Mouse (Mus musculus): ENCODE measurements around the gene Nme4. TPM values are rescaled to one million over a fixed set of nuclear protein-coding genes. Genes with fewer than 3 reads are reported as not detected.

Gene Nme4
- polyA plus RNA-seq, 1 experiment from 2014 or later: 135 TPM

DNA sequence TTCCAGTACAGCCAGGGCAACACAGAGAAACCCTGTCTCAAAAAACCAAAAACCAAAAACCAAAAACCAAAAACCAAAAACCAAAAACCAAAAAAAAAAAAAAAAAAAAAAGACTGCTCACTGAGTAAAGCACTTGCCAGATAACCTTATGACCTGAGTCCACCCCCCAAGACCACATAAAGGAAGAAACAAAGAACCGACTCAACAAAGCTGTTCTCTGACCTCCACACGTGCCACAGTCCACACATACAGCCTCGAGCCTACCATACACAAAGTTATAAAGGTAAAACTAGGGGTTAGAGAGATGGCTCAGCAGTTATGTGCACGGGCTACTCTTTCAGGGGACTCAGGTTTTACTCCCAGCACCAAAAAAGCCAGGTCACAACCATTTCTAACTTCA lies 42.7 kb downstream of the Nme4 start:
- Histone ChIP-seq H3K27ac (no peak overlapping the region), H3K4me3 (no peak overlapping the region), H3K36me3 (peaks cover 35% of the 10 kb centered on the region), H3K9me3 (no peaks in the 10 kb centered on the region), H3K9ac (no peak overlapping the region), H3K27me3 (0 out of 2 replicates have a peak, but pooled peaks cover 2% of the 10 kb centered on the region), H3K4me1 (peaks cover 20% of the 10 kb centered on the region), H3K4me2 (replicated peaks) (no peak overlapping the region)
- ATAC-seq (ENCODE audit: low FRiP score, low read depth): no peak
- 92% methylated on average over 4 of the region's 4 CpGs for WGBS

DNA sequence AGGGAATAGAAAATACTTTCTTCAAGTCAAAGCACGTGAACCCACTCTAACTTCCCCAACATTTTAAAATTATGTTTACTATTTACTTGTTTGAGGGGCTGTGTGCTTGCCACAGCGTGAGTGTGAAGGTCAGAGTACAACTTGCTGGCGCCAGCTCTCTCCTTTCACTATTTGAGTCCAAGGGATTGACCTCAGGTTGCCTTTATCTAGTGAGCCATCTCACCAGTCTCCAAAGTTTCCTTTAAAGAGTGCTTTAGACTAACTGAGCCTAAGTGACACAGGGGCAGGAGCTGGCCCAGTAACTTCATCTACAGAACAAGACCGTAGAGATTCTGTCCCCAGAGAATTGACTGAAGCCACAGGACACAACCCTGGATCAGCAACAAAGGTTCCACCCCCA lies 43.3 kb downstream of the Nme4 start:
- Histone ChIP-seq H3K4me2 (replicated peaks) (no peak overlapping the region), H3K4me1 (peaks cover 20% of the 10 kb centered on the region), H3K36me3 (peaks cover 29% of the 10 kb centered on the region; the same call in 1 of the 2 replicates), H3K27me3 (0 out of 2 replicates have a peak, but pooled peaks cover 2% of the 10 kb centered on the region), H3K9ac (no peak overlapping the region), H3K27ac (no peak overlapping the region), H3K4me3 (no peak overlapping the region), H3K9me3 (no peaks in the 10 kb centered on the region)
- ATAC-seq (ENCODE audit: low FRiP score, low read depth): no peak
- WGBS: 95% methylated on average over 4 of the region's 4 CpGs

DNA sequence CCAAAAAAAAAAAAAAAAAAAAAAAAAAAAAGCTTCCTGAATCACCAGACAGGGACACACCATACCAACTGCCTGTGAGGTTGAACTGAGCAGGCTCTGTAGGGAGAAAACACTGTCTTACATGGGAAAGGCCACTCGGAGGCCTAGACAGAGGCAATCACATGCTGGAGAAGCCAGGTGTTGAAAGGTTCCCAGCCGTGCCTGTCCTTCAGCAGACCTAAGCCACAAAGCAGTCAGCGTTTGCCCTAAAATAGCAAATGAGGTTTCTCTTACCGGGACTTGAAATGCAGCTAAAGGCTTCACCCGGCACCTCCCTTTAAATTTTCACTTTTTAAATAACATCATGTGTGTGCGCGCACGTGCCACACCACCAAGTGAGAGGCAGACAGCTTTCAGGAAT lies 47.3 kb downstream of the Nme4 start:
- no peak overlapping the region for H3K9ac ChIP-seq
- no peak overlapping the region for H3K4me2 ChIP-seq (replicated peaks)
- 86% methylated on average over 8 of the region's 8 CpGs for WGBS
- no peak overlapping the region for H3K4me3 ChIP-seq
- ATAC-seq (ENCODE audit: low FRiP score, low read depth): no peak
- 0 out of 2 replicates have a peak, but pooled peaks cover 2% of the 10 kb centered on the region for H3K27me3 ChIP-seq
- H3K9me3 ChIP-seq: no peaks in the 10 kb centered on the region
- H3K27ac ChIP-seq: no peak overlapping the region
- H3K4me1 ChIP-seq: peaks cover 10% of the 10 kb centered on the region
- peaks cover 17% of the 10 kb centered on the region; the same call in 1 of the 2 replicates for H3K36me3 ChIP-seq

DNA sequence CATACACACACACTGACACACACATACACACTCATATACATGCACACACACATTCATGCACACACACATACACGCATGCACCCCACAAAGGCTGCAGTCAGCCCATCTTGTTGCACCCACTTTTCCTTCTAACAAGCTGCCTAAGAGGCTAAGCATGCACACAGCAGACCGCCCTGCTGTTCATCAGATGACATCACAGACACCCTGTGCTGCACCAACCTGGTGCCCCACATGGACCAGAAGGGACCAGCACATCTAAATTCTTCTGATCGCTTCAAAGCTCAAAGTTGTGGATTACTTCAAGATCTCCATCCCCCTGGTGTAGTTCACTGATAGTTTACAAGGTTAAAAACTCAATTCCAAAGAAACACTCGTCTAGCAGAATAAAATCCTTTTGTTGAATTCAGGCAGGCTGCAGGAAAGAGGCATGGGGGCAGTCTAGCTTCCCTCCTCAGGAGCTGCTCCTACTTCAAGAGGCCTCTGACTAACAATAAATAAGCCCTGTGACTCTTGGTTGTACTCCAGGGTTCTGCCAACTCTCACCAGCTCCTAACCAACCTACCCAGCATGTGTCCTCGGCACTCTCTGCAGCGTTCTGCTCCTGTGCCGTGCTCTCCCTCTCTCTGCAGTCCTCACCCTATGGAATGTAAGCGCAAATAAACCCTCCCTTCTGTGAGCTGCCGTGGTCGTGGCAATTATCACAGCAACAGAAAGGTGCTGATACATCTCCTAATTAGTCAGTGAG lies 49.0 kb downstream of the Nme4 start:
- H3K9ac ChIP-seq: no peak overlapping the region
- WGBS: 56% methylated on average over 10 of the region's 10 CpGs
- no peaks in the 10 kb centered on the region for H3K9me3 ChIP-seq
- no peak for ATAC-seq (ENCODE audit: low FRiP score, low read depth)
- H3K27ac ChIP-seq: no peak overlapping the region
- H3K4me3 ChIP-seq: no peak overlapping the region
- H3K4me2 ChIP-seq (replicated peaks): no peak overlapping the region
- H3K27me3 ChIP-seq: no peaks in the 10 kb centered on the region
- H3K36me3 ChIP-seq: peaks cover 9% of the 10 kb centered on the region; the same call in 1 of the 2 replicates
- peaks cover 10% of the 10 kb centered on the region for H3K4me1 ChIP-seq

DNA sequence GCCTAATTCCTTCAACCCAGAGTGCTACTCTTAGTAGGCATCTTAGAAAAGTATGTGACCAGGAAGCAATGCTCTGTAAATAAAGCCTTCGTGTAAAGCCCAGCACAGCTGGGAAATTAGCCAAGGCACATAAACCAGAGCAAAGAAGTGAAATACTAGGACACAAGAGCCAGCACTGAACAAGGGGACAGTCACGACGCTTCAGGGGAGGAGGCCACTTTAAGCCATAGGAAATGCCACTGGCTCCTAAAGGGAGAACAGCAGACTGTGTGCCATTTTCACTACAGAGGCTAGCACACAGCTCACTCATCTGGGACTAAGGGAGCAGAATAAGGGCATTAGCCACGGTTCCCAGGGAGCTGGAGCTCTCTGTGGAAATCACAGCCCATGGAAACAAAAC lies 50.1 kb downstream of the Nme4 start:
- no peak for ATAC-seq (ENCODE audit: low FRiP score, low read depth)

DNA sequence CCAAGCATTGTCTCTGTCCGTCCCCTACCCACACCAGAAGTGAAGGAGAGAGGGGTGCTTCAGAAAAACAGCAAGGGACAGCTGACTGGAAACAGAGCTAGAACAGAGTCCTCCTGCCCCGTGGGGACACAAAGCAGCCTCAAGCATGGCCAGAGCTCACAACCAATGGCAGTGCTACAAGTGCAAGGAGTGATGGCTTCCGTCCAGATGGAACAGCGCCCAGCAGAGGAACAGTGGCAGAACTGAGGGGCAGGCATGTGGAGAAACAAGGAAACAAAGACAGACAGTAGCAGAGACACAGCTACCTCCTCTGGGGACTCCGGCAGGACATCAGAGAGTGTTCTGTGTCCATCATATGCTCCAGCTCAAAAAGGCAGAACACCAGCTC lies 52.2 kb downstream of the Nme4 start:
- H3K9me3 ChIP-seq: no peaks in the 10 kb centered on the region
- no peak overlapping the region for H3K4me2 ChIP-seq (replicated peaks)
- no peak overlapping the region; the same call in 1 of the 2 replicates for H3K9ac ChIP-seq
- peaks cover 4% of the 10 kb centered on the region; the same call in 1 of the 2 replicates for H3K36me3 ChIP-seq
- H3K4me3 ChIP-seq: no peak overlapping the region
- no peak for ATAC-seq (ENCODE audit: low FRiP score, low read depth)
- H3K4me1 ChIP-seq: peaks cover 10% of the 10 kb centered on the region
- peak overlapping the region; percentile 28; the same call in 1 of the 2 replicates for H3K27ac ChIP-seq
- H3K27me3 ChIP-seq: no peaks in the 10 kb centered on the region
- WGBS: 72% methylated on average over 5 of the region's 5 CpGs

More for the DNA sequence above, 50.1 kb downstream of the Nme4 start:
- Histone ChIP-seq H3K36me3 (peaks cover 4% of the 10 kb centered on the region; the same call in 1 of the 2 replicates), H3K27me3 (no peaks in the 10 kb centered on the region), H3K27ac (no peak overlapping the region), H3K4me2 (replicated peaks) (no peak overlapping the region), H3K9ac (no peak overlapping the region), H3K4me1 (peaks cover 10% of the 10 kb centered on the region), H3K9me3 (no peaks in the 10 kb centered on the region), H3K4me3 (no peak overlapping the region)
- WGBS: 58% methylated on average over 4 of the region's 4 CpGs

DNA sequence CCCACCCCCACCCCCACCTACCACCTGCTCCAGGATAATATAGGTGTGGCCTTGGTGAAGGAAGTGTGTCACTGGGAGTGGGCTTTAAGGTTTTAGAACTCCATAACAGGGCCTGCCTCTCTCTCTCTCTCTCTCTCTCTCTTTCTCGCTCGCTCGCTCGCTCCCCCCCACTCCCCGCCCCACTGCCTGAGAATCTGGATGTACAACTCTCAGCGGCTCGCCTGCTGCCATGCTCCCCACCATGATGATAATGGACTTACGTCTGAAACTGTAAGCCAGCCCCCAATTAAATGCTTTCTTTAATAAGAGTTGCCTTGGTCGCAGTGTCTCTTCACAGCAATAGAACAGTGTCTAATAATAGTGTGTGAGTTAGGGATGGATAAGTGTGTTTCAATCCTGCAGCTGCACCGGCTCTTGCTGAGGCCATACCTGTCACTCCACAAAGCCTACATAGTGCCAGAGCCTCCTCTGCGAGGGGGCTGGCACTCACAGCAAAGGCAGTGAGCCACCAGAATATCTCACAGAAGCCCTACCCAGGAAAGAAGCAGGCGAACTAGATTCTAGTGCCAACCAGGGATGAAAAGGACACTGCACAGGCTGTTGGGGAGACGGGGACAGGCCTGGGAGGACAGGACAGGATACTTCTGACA lies 52.7 kb downstream of the Nme4 start:
- no peak overlapping the region for H3K4me2 ChIP-seq (replicated peaks)
- no peaks in the 10 kb centered on the region for H3K27me3 ChIP-seq
- no peak for ATAC-seq (ENCODE audit: low FRiP score, low read depth)
- H3K9me3 ChIP-seq: no peaks in the 10 kb centered on the region
- H3K27ac ChIP-seq: peak overlapping the region; percentile 28; the same call in 1 of the 2 replicates
- peaks cover 10% of the 10 kb centered on the region for H3K4me1 ChIP-seq
- H3K4me3 ChIP-seq: no peak overlapping the region
- 81% methylated on average over 13 of the region's 13 CpGs for WGBS
- no peak overlapping the region; the same call in 1 of the 2 replicates for H3K9ac ChIP-seq
- H3K36me3 ChIP-seq: peaks cover 4% of the 10 kb centered on the region; the same call in 1 of the 2 replicates

Other genes starting within 250 kb of the Nme4 start
- gene Wdr90, start 234.1 kb downstream of the Nme4 start, polyA plus RNA-seq (2015; fragmentation: Nextera tagmentation; extraction: Ambion mirVana): 24.9 and 26.2 TPM in 2 replicates
- 9.8 and 12.2 TPM in 2 replicates for gene Mcrip2, start 226.8 kb downstream of the Nme4 start, polyA plus RNA-seq (2015; fragmentation: Nextera tagmentation; extraction: Ambion mirVana)
- 56.1 and 56.2 TPM in 2 replicates for gene Mettl26, start 220.5 kb downstream of the Nme4 start, polyA plus RNA-seq (2015; fragmentation: Nextera tagmentation; extraction: Ambion mirVana)
- 0.41 and 0.57 TPM in 2 replicates for gene Wfikkn1, start 214.7 kb downstream of the Nme4 start, polyA plus RNA-seq (2015; fragmentation: Nextera tagmentation; extraction: Ambion mirVana)
- 33.4 and 37.6 TPM in 2 replicates for gene Rab40c, start 175.9 kb downstream of the Nme4 start, polyA plus RNA-seq (2015; fragmentation: Nextera tagmentation; extraction: Ambion mirVana)
- gene Pigq, start 150.7 kb downstream of the Nme4 start, polyA plus RNA-seq (2015; fragmentation: Nextera tagmentation; extraction: Ambion mirVana): 50.2 and 50.5 TPM in 2 replicates
- gene Nhlrc4, start 150.6 kb downstream of the Nme4 start, polyA plus RNA-seq (2015; fragmentation: Nextera tagmentation; extraction: Ambion mirVana): not detected in 2 replicates
- gene A930017K11Rik, start 143.0 kb downstream of the Nme4 start, polyA plus RNA-seq (2015; fragmentation: Nextera tagmentation; extraction: Ambion mirVana): 0.19 and 0.31 TPM in 2 replicates
- gene Capn15, start 109.8 kb downstream of the Nme4 start, polyA plus RNA-seq (2015; fragmentation: Nextera tagmentation; extraction: Ambion mirVana): 24.8 and 25.4 TPM in 2 replicates
- 19.5 and 20.5 TPM in 2 replicates for gene Rab11fip3, start 26.0 kb downstream of the Nme4 start, polyA plus RNA-seq (2015; fragmentation: Nextera tagmentation; extraction: Ambion mirVana)
- 35.3 and 36.2 TPM in 2 replicates for gene Decr2, start 5.3 kb downstream of the Nme4 start, polyA plus RNA-seq (2015; fragmentation: Nextera tagmentation; extraction: Ambion mirVana)
- 0.97 and 1.0 TPM in 2 replicates for gene Tmem8, start 17.7 kb upstream of the Nme4 start, polyA plus RNA-seq (2015; fragmentation: Nextera tagmentation; extraction: Ambion mirVana)
- 193 and 199 TPM in 2 replicates for gene Mrpl28, start 27.9 kb upstream of the Nme4 start, polyA plus RNA-seq (2015; fragmentation: Nextera tagmentation; extraction: Ambion mirVana)
- gene Axin1, start 43.1 kb upstream of the Nme4 start, polyA plus RNA-seq (2015; fragmentation: Nextera tagmentation; extraction: Ambion mirVana): 11.3 and 12.1 TPM in 2 replicates
- 0.25 and 0.91 TPM in 2 replicates for gene Pdia2, start 103.5 kb upstream of the Nme4 start, polyA plus RNA-seq (2015; fragmentation: Nextera tagmentation; extraction: Ambion mirVana)
- gene Rgs11, start 107.3 kb upstream of the Nme4 start, polyA plus RNA-seq (2015; fragmentation: Nextera tagmentation; extraction: Ambion mirVana): 7.0 and 7.8 TPM in 2 replicates
- 7.1 and 8.1 TPM in 2 replicates for gene Arhgdig, start 112.2 kb upstream of the Nme4 start, polyA plus RNA-seq (2015; fragmentation: Nextera tagmentation; extraction: Ambion mirVana)
- gene Fam234a, start 148.6 kb upstream of the Nme4 start, polyA plus RNA-seq (2015; fragmentation: Nextera tagmentation; extraction: Ambion mirVana): 44.0 and 44.7 TPM in 2 replicates
- gene Luc7l, start 157.3 kb upstream of the Nme4 start, polyA plus RNA-seq (2015; fragmentation: Nextera tagmentation; extraction: Ambion mirVana): 127 and 129 TPM in 2 replicates

All from limb, embryonic 13.5 days (tissue).